Mouse (Mus musculus) c-Kit-positive CD71-positive TER-119-positive erythroid progenitor cells, embryonic 14.5 days (primary cell): ENCODE measurements around the gene Epn2.

Experiments used
- DNase-seq: peaks from one replicate; pipeline ENCODE4 v3.0.0-alpha.2; 2013; ENCODE audit warnings: low spot score

The Epn2 gene

GRCm38 (mm10) chr11:61489085-61489484 lies 90.4 kb downstream of the Epn2 start:
- no peak for DNase-seq

GRCm38 (mm10) chr11:61487936-61488335 lies 91.6 kb downstream of the Epn2 start:
- DNase-seq = no peak

- DNase-seq = no peak
Observed at GRCm38 (mm10) chr11:61487401-61487800, 92.1 kb downstream of the Epn2 start.

- DNase-seq = no peak
Observed at GRCm38 (mm10) chr11:61486458-61487219, 92.8 kb downstream of the Epn2 start.

GRCm38 (mm10) chr11:61485541-61486457 lies 93.7 kb downstream of the Epn2 start:
- DNase-seq = no peak

GRCm38 (mm10) chr11:61484613-61485540 lies 94.6 kb downstream of the Epn2 start, which contains the start of gene Mfap4:
Gene Mfap4, plus strand, starts transcription at chr11:61485431.
- DNase-seq = no peak

- no peak for DNase-seq
Observed at GRCm38 (mm10) chr11:61484256-61484612, 95.3 kb downstream of the Epn2 start.

GRCm38 (mm10) chr11:61483226-61483845 lies 96.2 kb downstream of the Epn2 start:
- DNase-seq = no peak

GRCm38 (mm10) chr11:61481239-61482090 lies 98.0 kb downstream of the Epn2 start:
- no peak for DNase-seq

- DNase-seq = no peak
Observed at GRCm38 (mm10) chr11:61478788-61479187, 100.7 kb downstream of the Epn2 start.

GRCm38 (mm10) chr11:61477566-61478508 lies 101.7 kb downstream of the Epn2 start:
- DNase-seq = no peak

- DNase-seq = no peak
Observed at GRCm38 (mm10) chr11:61476786-61477382, 102.6 kb downstream of the Epn2 start.

- no peak for DNase-seq
Observed at GRCm38 (mm10) chr11:61473630-61474029, 105.9 kb downstream of the Epn2 start.

GRCm38 (mm10) chr11:61470880-61471279 lies 108.6 kb downstream of the Epn2 start:
- no peak for DNase-seq

- no peak for DNase-seq
Observed at GRCm38 (mm10) chr11:61469317-61469917, 110.1 kb downstream of the Epn2 start.

GRCm38 (mm10) chr11:61468534-61468933 lies 111.0 kb downstream of the Epn2 start:
- no peak for DNase-seq
